Mouse (Mus musculus): ENCODE data around the gene Ercc8. TPM values are rescaled to one million over a fixed set of nuclear protein-coding genes. Genes with fewer than 3 reads are reported as not detected.
A peak's percentile ranks its signal among the peaks of the same experiment; 100 is the strongest.

Ercc8 gene
- 26.4 and 31.8 TPM in 2 replicates for polyA plus RNA-seq (2015; fragmentation: Nextera tagmentation; extraction: Ambion mirVana)

DNA sequence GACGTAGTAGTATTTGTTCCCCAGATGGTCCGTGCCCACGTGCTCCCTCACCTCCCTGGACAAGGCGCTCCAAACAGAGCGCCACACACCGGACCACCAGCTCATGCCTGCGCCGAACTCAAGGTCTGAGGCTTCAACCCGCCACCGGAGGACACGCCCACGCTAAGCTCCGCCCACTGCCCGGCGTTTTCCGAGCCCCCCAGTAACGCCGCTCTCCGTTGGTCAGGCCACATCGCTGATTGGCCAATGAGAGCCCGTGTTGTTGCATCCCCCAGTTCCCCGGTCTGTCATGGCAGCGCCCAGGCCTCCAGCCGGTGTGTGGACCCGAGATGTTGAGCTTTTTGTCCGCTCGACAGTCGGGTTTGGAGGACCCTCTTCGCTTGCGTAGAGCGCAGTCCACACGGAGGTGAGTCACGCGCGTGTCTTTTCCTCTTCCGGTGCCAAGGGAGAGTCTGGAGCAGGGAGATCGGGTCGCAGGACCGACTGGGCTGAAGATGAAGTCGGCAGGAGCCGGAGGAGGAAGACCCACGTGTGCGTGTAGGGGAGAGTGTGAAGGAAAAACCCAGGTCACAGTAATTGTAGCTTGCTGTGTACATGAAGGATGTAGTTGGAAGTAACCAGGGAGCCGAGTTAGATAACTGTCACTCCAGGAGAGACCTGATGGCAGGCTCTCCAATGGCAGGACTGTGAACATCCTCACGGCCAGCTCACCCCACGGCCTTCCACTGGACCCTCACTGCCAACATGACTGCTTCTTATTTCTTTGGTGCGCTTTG, at the start of gene Ercc8, which contains the start of gene Ndufaf2:
Gene Ercc8, plus strand, starts transcription at position 267 of the 776 bp plus-strand sequence.
Gene Ndufaf2, minus strand, starts transcription at position 159 of the 776 bp plus-strand sequence.
- peak within 1 kb of the TSS; percentile 94 for H3K4me2 ChIP-seq
- peaks cover 19% of the 10 kb centered on the region for H3K4me1 ChIP-seq
- ATAC-seq (ENCODE audit: low FRiP score) = peak; percentile 98
- no peaks in the 10 kb centered on the region for H3K27me3 ChIP-seq (replicated peaks)
- peak within 1 kb of the TSS; percentile 80 for H3K4me3 ChIP-seq (replicated peaks)
- H3K9ac ChIP-seq (replicated peaks) = peak within 1 kb of the TSS; percentile 71
- H3K27ac ChIP-seq (replicated peaks) = peak within 1 kb of the TSS; percentile 66
- WGBS = under 1% methylated on average over 47 of the region's 47 CpGs
- H3K9me3 ChIP-seq (replicated peaks) = no peaks in the 10 kb centered on the region
- H3K36me3 ChIP-seq = peaks cover 14% of the 10 kb centered on the region; the same call in 1 of the 2 replicates

DNA sequence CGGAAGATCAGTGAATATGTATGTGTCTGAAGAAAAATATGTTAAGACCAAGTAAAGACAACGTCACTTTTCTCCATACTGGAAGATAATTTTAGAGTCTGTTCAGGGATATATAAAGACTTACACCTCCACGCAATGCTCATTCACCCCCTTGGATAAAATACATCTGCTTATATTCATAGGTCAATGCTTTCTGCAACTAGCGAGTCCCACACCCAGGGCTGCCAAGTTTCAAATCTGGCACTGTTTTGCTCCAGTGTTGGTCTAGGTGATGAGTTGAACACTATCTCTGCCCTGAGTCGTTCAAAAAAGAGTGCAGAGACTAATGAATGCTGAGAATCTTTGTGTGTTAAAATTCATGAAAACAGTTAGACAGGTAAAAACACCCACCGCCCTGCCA, 47.6 kb upstream of the Ercc8 start:
- no peaks in the 10 kb centered on the region for H3K27me3 ChIP-seq (replicated peaks)
- no peak overlapping the region for H3K4me3 ChIP-seq (replicated peaks)
- H3K4me2 ChIP-seq = no peak overlapping the region
- peaks cover 6% of the 10 kb centered on the region; the same call in 1 of the 2 replicates for H3K4me1 ChIP-seq
- H3K36me3 ChIP-seq = no peaks in the 10 kb centered on the region
- H3K9ac ChIP-seq (replicated peaks) = no peak overlapping the region
- no peak overlapping the region for H3K27ac ChIP-seq (replicated peaks)
- 92% methylated on average over 6 of the region's 6 CpGs for WGBS
- no peaks in the 10 kb centered on the region for H3K9me3 ChIP-seq (replicated peaks)
- no peak for ATAC-seq (ENCODE audit: low FRiP score)

DNA sequence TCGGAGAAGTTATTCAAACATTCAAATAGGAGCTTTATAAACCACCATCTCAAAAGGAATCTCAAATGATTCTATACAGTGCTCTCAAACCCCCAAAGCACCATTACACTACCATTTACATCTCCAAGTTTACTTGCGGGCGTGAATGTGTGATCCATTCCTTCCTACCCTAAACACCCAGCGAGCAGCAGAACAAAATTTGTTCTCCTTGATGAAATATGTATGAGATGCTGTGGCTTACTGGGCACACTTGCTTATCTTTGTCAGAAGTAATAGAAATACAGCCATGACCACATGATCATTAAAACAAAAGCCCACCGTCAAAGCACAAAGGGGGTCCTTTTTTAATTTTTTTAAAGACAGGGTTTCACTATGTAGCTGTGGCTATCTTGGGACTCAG, 45.0 kb upstream of the Ercc8 start:
- H3K4me1 ChIP-seq = peaks cover 4% of the 10 kb centered on the region; the same call in 1 of the 2 replicates
- no peak for ATAC-seq (ENCODE audit: low FRiP score)
- H3K27me3 ChIP-seq (replicated peaks) = no peaks in the 10 kb centered on the region
- H3K9ac ChIP-seq (replicated peaks) = no peak overlapping the region
- no peak overlapping the region for H3K4me3 ChIP-seq (replicated peaks)
- no peaks in the 10 kb centered on the region for H3K9me3 ChIP-seq (replicated peaks)
- no peak overlapping the region for H3K27ac ChIP-seq (replicated peaks)
- 78% methylated on average over 5 of the region's 5 CpGs for WGBS
- H3K4me2 ChIP-seq = no peak overlapping the region
- H3K36me3 ChIP-seq = no peaks in the 10 kb centered on the region

DNA sequence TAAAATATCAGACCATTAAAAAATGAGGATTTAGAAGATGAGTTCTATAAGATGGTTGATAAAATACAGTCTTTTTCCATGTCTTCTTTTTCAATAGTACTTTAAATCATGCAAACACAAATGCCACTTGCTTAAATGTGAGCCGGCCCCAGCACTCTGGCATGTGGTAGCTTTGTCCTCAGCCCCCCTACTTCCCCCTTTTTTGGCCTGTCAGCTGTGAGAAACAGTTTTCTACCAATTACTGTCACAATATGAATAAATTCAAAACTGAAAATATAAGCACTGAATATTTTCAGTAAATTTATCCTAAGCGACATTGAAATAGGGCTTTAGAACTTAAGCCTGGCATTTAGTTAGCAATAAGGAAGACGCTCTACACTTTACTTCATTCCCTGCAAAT, 44.3 kb upstream of the Ercc8 start:
- H3K4me3 ChIP-seq (replicated peaks) = no peak overlapping the region
- no peaks in the 10 kb centered on the region for H3K9me3 ChIP-seq (replicated peaks)
- no peaks in the 10 kb centered on the region for H3K36me3 ChIP-seq
- H3K27me3 ChIP-seq (replicated peaks) = no peaks in the 10 kb centered on the region
- ATAC-seq (ENCODE audit: low FRiP score) = no peak
- H3K27ac ChIP-seq (replicated peaks) = no peak overlapping the region
- H3K4me1 ChIP-seq = peaks cover 4% of the 10 kb centered on the region; the same call in 1 of the 2 replicates
- 72% methylated on average over 3 of the region's 3 CpGs for WGBS
- H3K9ac ChIP-seq (replicated peaks) = no peak overlapping the region
- no peak overlapping the region for H3K4me2 ChIP-seq

DNA sequence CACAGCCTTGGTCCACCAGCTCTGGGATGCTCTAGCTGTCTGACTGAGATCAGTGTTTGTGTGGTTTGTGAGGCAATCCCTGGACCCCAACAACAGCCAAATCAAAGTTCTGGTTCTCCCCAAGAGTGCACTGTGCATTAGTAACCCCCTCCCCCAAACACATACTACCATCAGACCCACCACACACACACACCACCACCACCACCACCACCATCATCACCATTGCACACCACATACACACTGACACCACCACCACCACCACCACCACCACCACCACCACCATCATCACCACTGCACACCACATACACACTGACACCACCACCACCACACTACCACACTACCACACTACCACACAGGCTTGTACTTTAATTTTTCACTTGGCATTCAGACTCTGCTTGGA, 40.9 kb upstream of the Ercc8 start:
- H3K36me3 ChIP-seq = no peaks in the 10 kb centered on the region
- H3K27ac ChIP-seq (replicated peaks) = no peak overlapping the region
- peaks cover 4% of the 10 kb centered on the region; the same call in 1 of the 2 replicates for H3K4me1 ChIP-seq
- no peak overlapping the region for H3K4me3 ChIP-seq (replicated peaks)
- no peaks in the 10 kb centered on the region for H3K27me3 ChIP-seq (replicated peaks)
- ATAC-seq (ENCODE audit: low FRiP score) = no peak
- no peaks in the 10 kb centered on the region for H3K9me3 ChIP-seq (replicated peaks)
- no peak overlapping the region for H3K9ac ChIP-seq (replicated peaks)
- no peak overlapping the region for H3K4me2 ChIP-seq

DNA sequence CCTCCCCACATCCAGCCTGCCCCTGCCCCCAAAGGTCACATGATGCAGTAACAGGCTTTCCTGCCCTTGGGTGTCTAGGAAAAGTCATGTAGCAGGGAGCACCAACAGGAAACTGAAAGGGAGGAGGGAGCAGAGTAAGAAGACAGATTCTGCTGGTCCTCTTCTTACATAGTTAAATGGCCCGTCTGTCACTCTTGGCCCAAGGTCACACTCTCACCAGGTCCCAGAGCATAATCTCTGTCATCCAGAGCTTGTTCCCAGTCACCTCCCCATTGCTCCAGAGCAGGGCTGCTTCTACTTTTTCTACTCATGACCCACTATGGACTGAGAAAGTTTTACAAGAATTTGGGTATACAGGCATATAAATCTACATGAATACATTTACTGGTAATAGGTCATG, 40.3 kb upstream of the Ercc8 start:
- Histone ChIP-seq H3K4me3 (replicated peaks) (no peak overlapping the region), H3K4me2 (no peak overlapping the region), H3K27me3 (replicated peaks) (no peaks in the 10 kb centered on the region), H3K27ac (replicated peaks) (no peak overlapping the region), H3K36me3 (no peaks in the 10 kb centered on the region), H3K9ac (replicated peaks) (no peak overlapping the region), H3K9me3 (replicated peaks) (no peaks in the 10 kb centered on the region), H3K4me1 (peaks cover 7% of the 10 kb centered on the region)
- no peak for ATAC-seq (ENCODE audit: low FRiP score)
- WGBS = 83% methylated on average over 1 of the region's 1 CpGs

DNA sequence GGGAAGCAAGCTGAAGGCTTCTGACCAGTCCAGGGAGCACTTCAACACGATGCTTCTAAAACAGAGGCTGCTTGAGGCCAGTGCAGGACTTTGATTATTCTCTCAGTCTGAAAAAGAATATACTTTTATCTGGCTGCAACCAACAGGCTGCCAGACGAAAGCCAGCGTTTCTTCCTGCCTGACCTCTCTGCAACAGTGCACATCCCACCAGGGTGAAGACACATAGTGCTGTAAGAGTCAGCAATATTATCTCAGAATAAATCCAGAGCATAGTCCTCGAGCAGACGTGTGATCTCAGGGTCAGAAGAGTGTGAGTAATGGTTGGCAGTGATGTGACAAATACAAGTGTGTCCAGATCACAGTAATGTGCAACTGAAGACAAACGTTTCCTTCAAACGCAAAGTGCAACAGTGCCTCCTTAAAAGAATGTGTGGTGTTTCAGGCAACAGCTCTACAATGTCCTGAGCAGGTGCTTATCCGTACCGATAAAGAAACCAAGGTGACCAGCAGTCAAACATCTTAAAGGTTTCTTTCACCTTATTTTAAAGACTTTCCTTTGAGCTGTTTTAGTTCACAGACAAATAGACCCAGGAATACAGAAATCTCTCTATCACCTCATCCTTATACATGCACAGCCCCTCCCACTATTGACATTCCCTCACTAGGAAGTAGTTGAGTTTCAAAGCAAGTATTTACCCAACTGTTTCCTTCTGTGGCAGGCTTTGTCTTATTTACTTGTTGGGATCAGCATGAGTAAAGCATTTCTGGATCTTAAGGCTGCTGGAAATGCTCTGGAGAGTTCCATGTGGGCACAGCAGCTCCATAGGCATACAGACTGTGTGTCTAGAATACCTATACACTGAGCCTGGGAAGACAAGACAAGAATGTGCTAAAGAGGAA, 38.9 kb upstream of the Ercc8 start:
- H3K36me3 ChIP-seq = no peaks in the 10 kb centered on the region
- no peak overlapping the region for H3K27ac ChIP-seq (replicated peaks)
- no peaks in the 10 kb centered on the region for H3K27me3 ChIP-seq (replicated peaks)
- H3K9me3 ChIP-seq (replicated peaks) = no peaks in the 10 kb centered on the region
- H3K4me2 ChIP-seq = no peak overlapping the region
- H3K4me1 ChIP-seq = peaks cover 13% of the 10 kb centered on the region
- ATAC-seq (ENCODE audit: low FRiP score) = no peak
- 80% methylated on average over 9 of the region's 9 CpGs for WGBS
- no peak overlapping the region for H3K4me3 ChIP-seq (replicated peaks)
- no peak overlapping the region for H3K9ac ChIP-seq (replicated peaks)

DNA sequence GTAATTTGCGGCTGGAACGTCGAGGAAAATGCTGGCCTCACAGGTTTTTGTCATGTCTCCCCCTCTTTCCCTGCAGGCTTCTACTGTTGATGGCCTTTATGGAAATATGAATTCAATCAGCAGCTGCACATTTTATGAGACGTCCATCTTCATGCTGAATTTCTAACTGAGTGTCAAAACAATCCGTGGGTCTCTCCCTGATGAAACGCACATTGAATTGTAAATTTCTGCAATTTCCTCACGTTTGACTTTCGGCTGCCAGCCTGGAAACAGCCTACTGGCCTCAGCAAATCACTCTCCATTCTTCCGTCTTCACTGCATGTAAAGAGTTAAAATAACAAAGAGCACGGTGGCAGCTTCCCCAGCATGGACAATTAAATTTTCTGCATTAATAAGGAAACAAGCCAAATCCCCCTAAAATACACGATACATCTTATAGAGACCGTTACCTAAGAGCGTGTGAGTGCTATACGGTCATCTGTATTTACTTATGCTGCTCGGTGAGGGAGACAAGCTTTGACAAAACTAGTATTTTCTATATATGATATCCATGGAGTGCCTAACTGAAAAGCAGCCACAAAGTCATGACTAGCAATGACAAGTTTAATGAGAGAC, 35.3 kb upstream of the Ercc8 start:
- WGBS = 17% methylated on average over 15 of the region's 15 CpGs
- peaks cover 10% of the 10 kb centered on the region for H3K4me1 ChIP-seq
- no peaks in the 10 kb centered on the region for H3K36me3 ChIP-seq
- no peaks in the 10 kb centered on the region for H3K9me3 ChIP-seq (replicated peaks)
- no peak for ATAC-seq (ENCODE audit: low FRiP score)
- H3K9ac ChIP-seq (replicated peaks) = no peak overlapping the region
- H3K27me3 ChIP-seq (replicated peaks) = no peaks in the 10 kb centered on the region
- no peak overlapping the region for H3K4me3 ChIP-seq (replicated peaks)
- peak overlapping the region; percentile 29 for H3K4me2 ChIP-seq
- H3K27ac ChIP-seq (replicated peaks) = no peak overlapping the region

DNA sequence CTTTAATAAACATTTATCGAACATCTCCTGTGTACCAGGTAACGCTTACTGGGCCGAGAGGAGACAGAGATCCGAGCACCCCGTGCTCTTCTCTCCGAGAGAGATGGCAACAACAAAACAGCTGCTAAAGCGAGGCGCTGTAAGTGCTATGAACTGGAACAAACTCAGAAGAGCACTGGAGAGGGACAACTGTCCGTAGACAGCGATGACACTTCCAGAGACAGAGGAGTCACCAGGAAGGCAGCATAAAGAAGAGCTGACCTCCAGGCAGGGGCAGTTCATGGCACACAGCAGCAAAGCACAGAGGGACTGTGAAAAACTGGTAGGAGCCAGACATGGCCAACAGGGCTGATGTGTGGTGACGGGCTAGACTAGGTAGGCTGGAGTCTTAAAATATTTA, 34.4 kb upstream of the Ercc8 start:
- Histone ChIP-seq H3K9ac (replicated peaks) (0 out of 2 replicates have a peak overlapping the region, but pooled peaks have one; percentile 30), H3K9me3 (replicated peaks) (no peaks in the 10 kb centered on the region), H3K4me3 (replicated peaks) (no peak overlapping the region), H3K36me3 (no peaks in the 10 kb centered on the region), H3K27me3 (replicated peaks) (no peaks in the 10 kb centered on the region), H3K4me1 (peaks cover 10% of the 10 kb centered on the region), H3K27ac (replicated peaks) (no peak overlapping the region), H3K4me2 (peak overlapping the region; percentile 19; the same call in 1 of the 2 replicates)
- WGBS = 57% methylated on average over 11 of the region's 11 CpGs
- no peak for ATAC-seq (ENCODE audit: low FRiP score)

DNA sequence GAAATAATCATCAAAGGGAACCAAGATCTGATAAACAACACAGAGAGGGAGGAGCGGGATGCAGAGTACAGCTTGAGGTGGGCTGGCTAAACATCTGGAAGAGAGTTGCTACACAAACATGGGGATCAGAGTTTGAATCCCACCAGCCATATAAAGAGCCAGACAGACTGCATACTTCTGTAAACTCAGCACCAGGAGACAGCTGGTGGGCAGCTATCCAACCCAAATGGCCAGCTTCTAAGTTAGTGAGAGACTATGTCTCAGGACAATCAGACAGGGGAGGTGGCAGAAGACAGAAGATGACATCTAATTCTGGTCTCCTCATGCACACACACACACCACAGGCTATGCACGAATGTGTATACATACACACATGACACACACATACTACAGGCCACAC, 32.3 kb upstream of the Ercc8 start:
- Histone ChIP-seq H3K4me3 (replicated peaks) (no peak overlapping the region), H3K4me1 (peaks cover 10% of the 10 kb centered on the region), H3K9me3 (replicated peaks) (no peaks in the 10 kb centered on the region), H3K27me3 (replicated peaks) (no peaks in the 10 kb centered on the region), H3K36me3 (no peaks in the 10 kb centered on the region), H3K4me2 (no peak overlapping the region), H3K27ac (replicated peaks) (no peak overlapping the region), H3K9ac (replicated peaks) (no peak overlapping the region)
- WGBS = 98% methylated on average over 2 of the region's 2 CpGs
- ATAC-seq (ENCODE audit: low FRiP score) = no peak

DNA sequence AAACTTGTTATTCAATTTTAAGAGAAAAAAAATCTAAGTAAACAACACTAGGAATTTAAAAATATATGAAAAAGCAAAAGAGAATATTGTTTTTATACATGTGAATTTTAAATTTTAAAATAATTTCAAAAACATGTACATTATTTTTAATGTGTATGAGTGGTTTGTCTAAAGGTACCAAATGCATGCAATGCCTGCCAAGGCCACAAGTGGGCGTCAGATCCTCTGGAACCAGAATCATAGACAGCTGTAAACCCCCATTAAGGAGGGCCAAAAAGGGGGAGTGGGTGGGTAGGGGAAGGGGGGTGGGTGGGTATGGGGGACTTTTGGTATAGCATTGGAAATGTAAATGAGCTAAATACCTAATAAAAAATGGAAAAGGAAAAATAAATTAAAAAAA, 31.4 kb upstream of the Ercc8 start:
- Histone ChIP-seq H3K4me2 (no peak overlapping the region), H3K4me1 (peaks cover 10% of the 10 kb centered on the region), H3K9ac (replicated peaks) (no peak overlapping the region), H3K9me3 (replicated peaks) (no peaks in the 10 kb centered on the region), H3K4me3 (replicated peaks) (no peak overlapping the region), H3K36me3 (no peaks in the 10 kb centered on the region), H3K27me3 (replicated peaks) (no peaks in the 10 kb centered on the region), H3K27ac (replicated peaks) (no peak overlapping the region)
- no peak for ATAC-seq (ENCODE audit: low FRiP score)
- 11% methylated on average over 1 of the region's 1 CpGs for WGBS

Measured in neural tube, embryonic 15.5 days (tissue).